Mouse (Mus musculus): Measurements from ENCODE around the gene Ahr. TPM values are rescaled to one million over a fixed set of nuclear protein-coding genes. Genes with fewer than 3 reads are reported as not detected.
A peak's percentile ranks its signal among the peaks of the same experiment; 100 is the strongest.

Ahr gene
- 6.1 and 7.0 TPM in 2 replicates for polyA plus RNA-seq (2015; fragmentation: Nextera tagmentation; extraction: Ambion mirVana)

DNA sequence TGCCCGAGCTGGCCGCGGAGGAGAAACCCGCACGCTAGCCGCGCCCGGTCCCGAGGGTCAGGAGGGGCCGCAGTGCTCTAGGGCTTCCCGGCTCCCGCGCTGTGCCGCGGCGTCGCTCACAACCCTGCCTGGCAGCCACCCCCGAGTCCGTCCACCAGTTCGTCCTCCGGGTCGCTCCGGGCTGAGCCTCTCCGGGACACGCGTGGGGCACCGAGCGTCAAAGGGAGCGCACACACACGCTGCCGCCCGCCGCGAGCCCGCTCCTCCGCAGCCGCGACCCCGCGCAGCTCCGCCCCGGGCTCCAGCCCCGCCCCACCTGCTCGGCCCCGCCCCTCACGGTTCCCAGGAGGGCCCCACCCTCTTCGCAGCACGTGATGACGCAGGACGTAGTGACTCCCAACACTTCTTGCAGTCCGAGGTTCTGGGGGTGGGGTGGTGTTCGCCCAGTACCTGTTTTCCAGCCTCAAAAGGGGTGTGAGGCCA is at the start of gene Ahr:
Gene Ahr, minus strand, starts transcription at position 285 of the 483 bp plus-strand sequence.
- Histone ChIP-seq H3K9ac (peak within 1 kb of the TSS; percentile 71), H3K4me2 (peak within 1 kb of the TSS; percentile 99), H3K4me1 (peaks cover 11% of the 10 kb centered on the region; the same call in 1 of the 2 replicates), H3K36me3 (no peaks in the 10 kb centered on the region), H3K4me3 (replicated peaks) (peak within 1 kb of the TSS; percentile 86), H3K27ac (peak within 1 kb of the TSS; percentile 73), H3K27me3 (no peaks in the 10 kb centered on the region), H3K9me3 (replicated peaks) (no peaks in the 10 kb centered on the region)
- ATAC-seq (replicated peaks; ENCODE audit: low FRiP score): peak; percentile 98
- under 1% methylated on average over 50 of the region's 52 CpGs for WGBS

DNA sequence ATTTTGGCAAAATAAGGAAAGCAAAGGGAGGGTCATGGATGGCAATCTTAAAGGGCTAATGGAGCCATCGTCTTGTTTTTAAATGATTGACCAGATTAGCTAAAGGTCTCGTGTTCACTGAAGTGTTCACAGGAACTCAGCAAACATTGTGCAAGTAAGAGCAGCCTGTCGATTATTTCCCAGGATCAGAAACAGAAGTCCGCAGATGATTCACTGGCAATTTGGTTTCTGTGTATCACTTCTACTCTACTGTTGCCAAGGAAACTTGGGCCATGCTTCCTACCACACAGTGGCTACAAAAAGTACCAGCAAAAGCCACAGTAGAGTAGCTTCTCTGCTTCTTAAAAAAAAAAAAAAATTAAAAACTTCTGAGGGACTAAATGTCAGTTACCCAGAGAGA is 44.0 kb upstream of the Ahr start:
- Histone ChIP-seq H3K4me2 (no peak overlapping the region), H3K4me1 (no peaks in the 10 kb centered on the region), H3K36me3 (no peaks in the 10 kb centered on the region), H3K9ac (no peak overlapping the region), H3K9me3 (replicated peaks) (no peaks in the 10 kb centered on the region), H3K27me3 (no peaks in the 10 kb centered on the region), H3K27ac (no peak overlapping the region), H3K4me3 (replicated peaks) (no peak overlapping the region)
- 63% methylated on average over 4 of the region's 4 CpGs for WGBS
- 0 out of 2 replicates have a peak, but pooled peaks have one; percentile 18 for ATAC-seq (replicated peaks; ENCODE audit: low FRiP score)

- H3K27ac ChIP-seq: no peak overlapping the region
- H3K36me3 ChIP-seq: no peaks in the 10 kb centered on the region
- no peak overlapping the region for H3K4me2 ChIP-seq
- no peak overlapping the region for H3K9ac ChIP-seq
- H3K9me3 ChIP-seq (replicated peaks): no peaks in the 10 kb centered on the region
- no peak for ATAC-seq (replicated peaks; ENCODE audit: low FRiP score)
- H3K27me3 ChIP-seq: no peaks in the 10 kb centered on the region
- H3K4me3 ChIP-seq (replicated peaks): no peak overlapping the region
- H3K4me1 ChIP-seq: no peaks in the 10 kb centered on the region
- 87% methylated on average over 4 of the region's 4 CpGs for WGBS
Observed at GRCm38 (mm10) chr12:35576107-35576506, 41.3 kb upstream of the Ahr start.

DNA sequence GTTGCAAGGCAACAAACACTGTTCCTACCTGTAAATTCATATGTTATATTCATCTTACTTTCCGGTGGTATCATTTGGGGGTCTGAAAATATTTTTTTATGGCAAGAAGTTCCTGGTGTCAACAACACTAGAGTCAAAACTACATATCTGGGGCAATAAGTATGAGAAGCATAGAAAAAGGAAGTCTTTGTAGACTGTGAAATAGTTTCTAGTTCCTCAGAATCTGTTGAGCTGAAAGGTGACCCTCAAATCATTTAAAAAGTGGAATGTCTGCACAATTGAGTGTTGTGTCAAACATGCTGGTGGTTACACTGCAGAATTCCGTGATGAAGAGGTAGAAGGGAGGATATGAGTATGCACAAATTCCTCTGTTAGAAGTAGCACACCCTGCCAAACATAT is 38.9 kb upstream of the Ahr start:
- WGBS: 79% methylated on average over 2 of the region's 2 CpGs
- Histone ChIP-seq H3K4me1 (no peaks in the 10 kb centered on the region), H3K9me3 (replicated peaks) (no peaks in the 10 kb centered on the region), H3K27ac (no peak overlapping the region), H3K4me2 (no peak overlapping the region), H3K27me3 (no peaks in the 10 kb centered on the region), H3K36me3 (no peaks in the 10 kb centered on the region), H3K4me3 (replicated peaks) (no peak overlapping the region), H3K9ac (no peak overlapping the region)
- ATAC-seq (replicated peaks; ENCODE audit: low FRiP score): no peak

- WGBS: 84% methylated on average over 3 of the region's 3 CpGs
- ATAC-seq (replicated peaks; ENCODE audit: low FRiP score): no peak
- H3K9ac ChIP-seq: no peak overlapping the region
- H3K9me3 ChIP-seq (replicated peaks): no peaks in the 10 kb centered on the region
- H3K4me1 ChIP-seq: no peaks in the 10 kb centered on the region
- no peaks in the 10 kb centered on the region for H3K27me3 ChIP-seq
- no peak overlapping the region for H3K4me3 ChIP-seq (replicated peaks)
- no peaks in the 10 kb centered on the region for H3K36me3 ChIP-seq
- no peak overlapping the region for H3K27ac ChIP-seq
- no peak overlapping the region for H3K4me2 ChIP-seq
Observed at GRCm38 (mm10) chr12:35562826-35563225, 28.0 kb upstream of the Ahr start.

- Histone ChIP-seq H3K27me3 (no peaks in the 10 kb centered on the region), H3K4me2 (no peak overlapping the region), H3K36me3 (no peaks in the 10 kb centered on the region), H3K4me3 (replicated peaks) (no peak overlapping the region), H3K9me3 (replicated peaks) (no peaks in the 10 kb centered on the region), H3K27ac (no peak overlapping the region), H3K9ac (no peak overlapping the region), H3K4me1 (peaks cover 4% of the 10 kb centered on the region; the same call in 1 of the 2 replicates)
- 86% methylated on average over 2 of the region's 2 CpGs for WGBS
- ATAC-seq (replicated peaks; ENCODE audit: low FRiP score): no peak
Observed at GRCm38 (mm10) chr12:35558868-35559267, 24.0 kb upstream of the Ahr start.

GRCm38 (mm10) chr12:35555925-35556324 is 21.1 kb upstream of the Ahr start:
- no peak overlapping the region for H3K4me2 ChIP-seq
- no peaks in the 10 kb centered on the region for H3K27me3 ChIP-seq
- H3K9ac ChIP-seq: no peak overlapping the region
- peaks cover 4% of the 10 kb centered on the region; the same call in 1 of the 2 replicates for H3K4me1 ChIP-seq
- no peaks in the 10 kb centered on the region for H3K36me3 ChIP-seq
- no peak for ATAC-seq (replicated peaks; ENCODE audit: low FRiP score)
- H3K4me3 ChIP-seq (replicated peaks): no peak overlapping the region
- no peaks in the 10 kb centered on the region for H3K9me3 ChIP-seq (replicated peaks)
- H3K27ac ChIP-seq: no peak overlapping the region
- 71% methylated on average over 6 of the region's 6 CpGs for WGBS

DNA sequence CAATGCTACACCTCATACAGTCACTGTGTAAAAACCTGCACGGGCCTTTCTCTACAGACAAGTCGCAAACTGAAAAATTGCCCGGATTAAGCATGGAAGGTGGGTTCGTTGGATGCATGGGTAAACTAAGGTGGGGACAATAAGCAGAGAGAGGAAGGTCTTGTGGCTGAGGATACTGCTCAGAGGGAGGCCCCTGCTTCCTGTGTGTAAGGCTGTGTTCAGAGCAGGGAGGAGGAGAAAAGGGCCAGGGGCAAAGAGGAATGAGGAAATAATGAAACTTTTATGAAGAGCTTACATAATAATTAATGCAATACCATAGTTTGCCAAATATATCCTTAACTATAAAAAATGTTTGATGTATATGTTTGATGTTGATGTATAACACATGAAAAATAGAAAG is 19.5 kb upstream of the Ahr start:
- 88% methylated on average over 4 of the region's 4 CpGs for WGBS

DNA sequence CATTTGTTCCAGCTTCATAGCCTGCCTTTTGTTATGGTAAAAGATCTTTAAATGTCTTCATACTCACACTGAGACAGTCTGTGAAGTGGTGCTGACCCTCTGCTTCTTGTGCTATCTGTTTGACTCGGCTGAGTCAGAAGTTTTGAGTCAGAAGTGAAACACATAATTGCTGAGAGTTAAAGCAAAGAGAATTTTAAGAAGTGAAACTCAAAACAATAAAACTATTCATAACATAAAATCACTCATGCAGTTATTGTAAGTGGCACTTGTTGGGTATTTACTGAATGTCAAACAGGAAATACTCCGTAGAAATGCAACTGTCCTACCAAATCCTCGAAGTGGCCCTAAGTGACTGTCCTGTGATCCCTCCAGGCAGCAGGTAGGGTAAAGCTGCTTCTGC is 18.3 kb upstream of the Ahr start:
- Histone ChIP-seq H3K9ac (no peak overlapping the region), H3K4me2 (no peak overlapping the region), H3K4me3 (replicated peaks) (no peak overlapping the region), H3K9me3 (replicated peaks) (no peaks in the 10 kb centered on the region), H3K27ac (no peak overlapping the region), H3K27me3 (no peaks in the 10 kb centered on the region), H3K4me1 (peaks cover 4% of the 10 kb centered on the region; the same call in 1 of the 2 replicates), H3K36me3 (no peaks in the 10 kb centered on the region)
- WGBS: 77% methylated on average over 3 of the region's 3 CpGs
- no peak for ATAC-seq (replicated peaks; ENCODE audit: low FRiP score)

More for the DNA sequence above, 19.5 kb upstream of the Ahr start:
- Histone ChIP-seq H3K27me3 (no peaks in the 10 kb centered on the region), H3K27ac (no peak overlapping the region), H3K4me1 (peaks cover 4% of the 10 kb centered on the region; the same call in 1 of the 2 replicates), H3K9ac (no peak overlapping the region), H3K9me3 (replicated peaks) (no peaks in the 10 kb centered on the region), H3K36me3 (no peaks in the 10 kb centered on the region), H3K4me3 (replicated peaks) (no peak overlapping the region), H3K4me2 (no peak overlapping the region)
- ATAC-seq (replicated peaks; ENCODE audit: low FRiP score): no peak

- H3K27me3 ChIP-seq: no peaks in the 10 kb centered on the region
- H3K9ac ChIP-seq: no peak overlapping the region
- H3K4me1 ChIP-seq: peaks cover 4% of the 10 kb centered on the region; the same call in 1 of the 2 replicates
- no peak overlapping the region for H3K4me3 ChIP-seq (replicated peaks)
- no peaks in the 10 kb centered on the region for H3K36me3 ChIP-seq
- no peak overlapping the region for H3K27ac ChIP-seq
- no peak overlapping the region for H3K4me2 ChIP-seq
- ATAC-seq (replicated peaks; ENCODE audit: low FRiP score): no peak
- no peaks in the 10 kb centered on the region for H3K9me3 ChIP-seq (replicated peaks)
Observed at GRCm38 (mm10) chr12:35550299-35550698, 15.5 kb upstream of the Ahr start.

GRCm38 (mm10) chr12:35542836-35543235 is 8.0 kb upstream of the Ahr start:
- 77% methylated on average over 3 of the region's 3 CpGs for WGBS
- Histone ChIP-seq H3K4me1 (no peaks in the 10 kb centered on the region), H3K9me3 (replicated peaks) (no peaks in the 10 kb centered on the region), H3K9ac (no peak overlapping the region), H3K4me3 (replicated peaks) (no peak overlapping the region), H3K27ac (no peak overlapping the region), H3K27me3 (no peaks in the 10 kb centered on the region), H3K36me3 (no peaks in the 10 kb centered on the region), H3K4me2 (no peak overlapping the region)
- ATAC-seq (replicated peaks; ENCODE audit: low FRiP score): no peak

DNA sequence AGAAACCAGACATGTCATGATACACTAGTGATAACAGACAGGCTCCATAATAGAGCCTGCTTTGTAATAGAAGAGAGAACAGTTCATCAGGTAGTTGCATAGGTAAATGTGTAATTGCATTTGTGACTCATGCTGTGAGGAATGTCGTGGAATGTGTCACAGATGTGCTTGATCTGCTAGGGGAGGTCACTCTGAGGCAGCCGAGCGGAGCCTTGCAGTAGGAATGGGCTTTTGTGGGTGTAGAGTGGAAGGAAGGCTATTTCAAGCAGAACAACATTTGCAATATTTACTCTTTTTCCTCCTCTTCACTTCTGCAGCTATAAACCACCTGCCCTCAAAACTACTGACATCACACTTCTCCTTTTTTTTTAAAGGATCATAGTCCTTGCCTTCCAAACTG is 4.0 kb upstream of the Ahr start:
- H3K27me3 ChIP-seq: no peaks in the 10 kb centered on the region
- H3K36me3 ChIP-seq: no peaks in the 10 kb centered on the region
- H3K4me1 ChIP-seq: peaks cover 6% of the 10 kb centered on the region; the same call in 1 of the 2 replicates
- no peak overlapping the region for H3K4me3 ChIP-seq (replicated peaks)
- H3K9ac ChIP-seq: no peak overlapping the region
- no peaks in the 10 kb centered on the region for H3K9me3 ChIP-seq (replicated peaks)
- no peak overlapping the region for H3K27ac ChIP-seq
- WGBS: 23% methylated on average over 3 of the region's 3 CpGs
- H3K4me2 ChIP-seq: no peak overlapping the region
- peak; percentile 47; the same call in 1 of the 2 replicates for ATAC-seq (replicated peaks; ENCODE audit: low FRiP score)
